In genomic region chr15:85604938-85605337, GRCm38 (mm10) we compare ENCODE assay signal across 20 mouse cellular contexts. TPM values are rescaled to one million over a fixed set of nuclear protein-coding genes. Genes with fewer than 3 reads are reported as not detected.
"Had no signal": no experiment of that assay in that cellular context is flagged by ENCODE, and none has a peak within 500 bp of the region (broad histone marks: within the 10 kb centered on the region; RNA-seq: fewer than 3 reads in every experiment).

No protein-coding gene starts in this region.

- H3K36me3 ChIP-seq: liver, embryonic 13.5 days; liver, embryonic 15.5 days; midbrain, embryonic 10.5 days; midbrain, embryonic 12.5 days; neural tube, embryonic 12.5 days had no signal

- H3K9ac ChIP-seq: liver, embryonic 13.5 days; liver, embryonic 15.5 days; liver, postnatal 0 days; lung, embryonic 14.5 days; midbrain, embryonic 12.5 days; neural tube, embryonic 12.5 days had no signal

- H3K4me1 ChIP-seq: liver, embryonic 13.5 days; liver, embryonic 15.5 days had no signal

- H3K9me3 ChIP-seq: liver, embryonic 13.5 days; liver, embryonic 15.5 days; midbrain, embryonic 10.5 days; midbrain, embryonic 12.5 days; neural tube, embryonic 12.5 days had no signal

- H3K27ac ChIP-seq: liver, embryonic 13.5 days; liver, embryonic 15.5 days; midbrain, embryonic 10.5 days; midbrain, embryonic 12.5 days; neural tube, embryonic 12.5 days had no signal

- H3K4me3 ChIP-seq: liver, embryonic 13.5 days; liver, embryonic 15.5 days; midbrain, embryonic 10.5 days; midbrain, embryonic 12.5 days; neural tube, embryonic 12.5 days had no signal

- H3K27me3 ChIP-seq: liver, embryonic 15.5 days had no signal

- DNase-seq: liver, embryonic 13.5 days; liver, postnatal 0 days; lung, embryonic 14.5 days; lung, postnatal 10 days; lung, postnatal 4 days; midbrain, embryonic 14.5 days; right cerebral cortex, postnatal 25 days; right cerebral cortex, postnatal 4 days; spleen, adult 18-20 months; thymus, adult 18-20 months; thymus, postnatal 25 days; thymus, postnatal 4 days had no signal

RNA-seq across cellular contexts. Expression of gene Wnt7b, which starts 22.7 kb away (rescaled TPM):
- total RNA-seq: megakaryocyte, adult 5-6 weeks; megakaryocyte-erythroid progenitor cell, adult 5-6 weeks; neutrophil, adult 5-6 weeks had no signal
- polyA plus RNA-seq: small intestine, adult 2 months had no signal
